ENCODE assay signal across 7 mouse cellular contexts in the genomic region with DNA sequence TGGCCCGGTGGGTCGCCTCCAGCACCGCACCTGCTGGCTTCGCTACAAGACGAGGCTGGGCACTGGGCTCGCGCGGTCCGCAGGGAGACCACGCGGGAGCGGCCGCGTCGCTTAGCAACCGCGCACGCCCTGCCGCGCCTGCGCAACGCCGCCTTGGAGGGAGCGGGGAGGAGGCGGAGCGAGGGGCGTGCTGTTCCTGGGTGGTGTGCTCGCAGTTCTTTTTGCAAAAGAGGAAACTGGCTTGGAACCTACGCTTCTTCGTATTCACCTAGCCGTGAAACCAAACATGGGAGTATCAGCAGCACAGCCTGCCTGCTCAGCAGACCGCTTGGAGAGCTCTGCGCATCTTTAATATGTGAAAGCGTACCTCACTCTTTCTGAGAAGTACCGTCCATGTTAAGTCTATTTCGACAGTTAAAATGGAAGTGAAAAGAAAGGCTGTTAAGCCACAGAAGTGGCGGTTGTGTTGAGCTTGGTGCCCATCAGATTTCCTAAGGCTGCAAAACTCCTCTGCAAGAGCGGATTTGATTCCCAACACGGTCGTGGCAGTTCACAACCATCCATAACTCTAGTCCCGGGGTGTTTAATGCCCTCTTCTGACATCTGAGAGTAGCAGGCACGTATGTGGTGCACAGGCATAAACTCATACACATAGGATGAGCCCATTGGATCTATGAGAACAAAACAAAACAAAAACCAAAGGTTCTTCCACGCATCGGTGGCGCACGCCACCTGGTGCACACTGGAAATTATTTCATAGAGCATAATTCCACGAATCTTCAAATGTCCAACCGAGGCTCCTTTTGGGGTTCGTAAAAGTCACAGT. TPM values are rescaled to one million over a fixed set of nuclear protein-coding genes. Genes with fewer than 3 reads are reported as not detected.
DNase-seq lines count a peak whose midpoint lies in the region; ATAC-seq and TF ChIP-seq lines count a peak whose summit lies in the region.

A gene (minus strand): TSS at position 150 of the 826 bp plus-strand sequence.

- WGBS in intestine, postnatal 0 days: 2% methylated on average over 49 of the region's 49 CpGs
- 5% methylated on average over 49 of the region's 49 CpGs for WGBS in limb, embryonic 11.5 days
- WGBS in midbrain, embryonic 14.5 days: 5% methylated on average over 49 of the region's 49 CpGs

- H3K9me3 ChIP-seq in intestine, postnatal 0 days (ENCODE audit: control insufficient read depth): no peaks in the 10 kb centered on the region
- no peaks in the 10 kb centered on the region for H3K9me3 ChIP-seq in limb, embryonic 11.5 days (ENCODE audit: control insufficient read depth, low read length)
- no peaks in the 10 kb centered on the region for H3K9me3 ChIP-seq in midbrain, embryonic 14.5 days (ENCODE audit: control insufficient read depth, low read length)

- peak within 1 kb of the TSS; percentile 83 for H3K4me3 ChIP-seq in intestine, postnatal 0 days (ENCODE audit: low read depth, low read length)
- H3K4me3 ChIP-seq in limb, embryonic 11.5 days (ENCODE audit: low read depth, low read length): peak within 1 kb of the TSS; percentile 74
- peak within 1 kb of the TSS; percentile 80 for H3K4me3 ChIP-seq in midbrain, embryonic 14.5 days (replicated peaks; ENCODE audit: low read depth, low read length)

- peak; percentile 95 for ATAC-seq in intestine, postnatal 0 days
- ATAC-seq in limb, embryonic 11.5 days (ENCODE audit: insufficient number of reproducible peaks, low FRiP score, low TSS enrichment, low read depth): peak; percentile 96
- ATAC-seq in midbrain, embryonic 14.5 days (ENCODE audit: low FRiP score, low TSS enrichment): peak; percentile 97

- peak within 1 kb of the TSS; percentile 98 for H3K4me2 ChIP-seq in intestine, postnatal 0 days (replicated peaks; ENCODE audit: low read depth)
- H3K4me2 ChIP-seq in limb, embryonic 11.5 days (ENCODE audit: low read depth, severe bottlenecking): peak within 1 kb of the TSS; percentile 82
- peak within 1 kb of the TSS; percentile 85 for H3K4me2 ChIP-seq in midbrain, embryonic 14.5 days (ENCODE audit: low read length)

- H3K27ac ChIP-seq in intestine, postnatal 0 days (ENCODE audit: low read depth, low read length): peak within 1 kb of the TSS; percentile 73
- H3K27ac ChIP-seq in limb, embryonic 11.5 days (replicated peaks; ENCODE audit: low read depth, low read length): peak within 1 kb of the TSS; percentile 75
- H3K27ac ChIP-seq in midbrain, embryonic 14.5 days (replicated peaks; ENCODE audit: low read depth, low read length): peak within 1 kb of the TSS; percentile 93

- H3K4me1 ChIP-seq in intestine, postnatal 0 days (replicated peaks; ENCODE audit: control insufficient read depth, insufficient read depth, low read length): no peaks in the 10 kb centered on the region
- 0 out of 2 replicates have a peak, but pooled peaks cover 2% of the 10 kb centered on the region for H3K4me1 ChIP-seq in limb, embryonic 11.5 days (ENCODE audit: control insufficient read depth, insufficient read depth, low read length)
- peaks cover 34% of the 10 kb centered on the region for H3K4me1 ChIP-seq in midbrain, embryonic 14.5 days (ENCODE audit: control insufficient read depth, insufficient read depth, low read length)

- H3K9ac ChIP-seq in intestine, postnatal 0 days (ENCODE audit: low read depth, low read length): peak within 1 kb of the TSS; percentile 52
- H3K9ac ChIP-seq in limb, embryonic 11.5 days (ENCODE audit: low read length): peak within 1 kb of the TSS; percentile 72
- H3K9ac ChIP-seq in midbrain, embryonic 14.5 days (replicated peaks; ENCODE audit: low read length): peak within 1 kb of the TSS; percentile 74

- peak; percentile 89 for DNase-seq in adrenal gland, adult 8-10 months
- peak; percentile 90 for DNase-seq in embryo, embryonic 11.5 days (ENCODE audit: low read depth, low spot score)
- DNase-seq in gastrocnemius, postnatal 4 days (ENCODE audit: low spot score in 2 of 2): peak; percentile 75 to 87
- DNase-seq in limb, embryonic 11.5 days (ENCODE audit: low spot score): peak; percentile 94
- peak; percentile 98 for DNase-seq in midbrain, embryonic 14.5 days
- peak; percentile 89 to 91 for DNase-seq in spleen, adult 18-20 months

- TF ChIP-seq CTCF in intestine, postnatal 0 days (IDR thresholded peaks at IDR 0.05; ENCODE audit: low read depth): peak; percentile 74

- no peaks in the 10 kb centered on the region for H3K27me3 ChIP-seq in intestine, postnatal 0 days (replicated peaks; ENCODE audit: control insufficient read depth, insufficient read depth, low read length)
- no peaks in the 10 kb centered on the region for H3K27me3 ChIP-seq in limb, embryonic 11.5 days (ENCODE audit: control insufficient read depth, insufficient read depth, low read length)
- H3K27me3 ChIP-seq in midbrain, embryonic 14.5 days (ENCODE audit: control insufficient read depth, insufficient read depth, low read length): no peaks in the 10 kb centered on the region

- no peaks in the 10 kb centered on the region; the same call in 1 of the 2 replicates for H3K36me3 ChIP-seq in intestine, postnatal 0 days (ENCODE audit: control insufficient read depth, insufficient read depth)
- H3K36me3 ChIP-seq in limb, embryonic 11.5 days (ENCODE audit: control insufficient read depth, insufficient read depth, low read length): no peaks in the 10 kb centered on the region
- H3K36me3 ChIP-seq in midbrain, embryonic 14.5 days (ENCODE audit: control insufficient read depth, insufficient read depth, low read length): no peaks in the 10 kb centered on the region

RNA-seq across cellular contexts. Expression of the gene that starts here (rescaled TPM):
- 1 to 10 TPM; 4.9 to 9.5 (median 6.3) TPM for total RNA-seq in adrenal gland, adult 8-10 months (2022)
- under 1 TPM; 0.17 to 0.29 TPM for total RNA-seq in gastrocnemius, postnatal 4 days (2021)
- 0.54 and 0.80 TPM in 2 replicates for polyA plus RNA-seq in intestine, postnatal 0 days (2015; fragmentation: Nextera tagmentation; extraction: Ambion mirVana)
- 4.2 and 5.7 TPM in 2 replicates for polyA plus RNA-seq in limb, embryonic 11.5 days (2014; fragmentation: Nextera tagmentation; extraction: Ambion mirVana)
- 14.8 and 18.7 TPM in 2 replicates for polyA plus RNA-seq in midbrain, embryonic 14.5 days (2014; fragmentation: Nextera tagmentation; extraction: Ambion mirVana)

Comparison
In these comparisons a context has a peak if more than half of its experiments do, and no peak if none do; other contexts are left out.
1. Peak in every context shown above with its lines: DNase-seq, ATAC-seq, H3K4me3 ChIP-seq and H3K27ac ChIP-seq.
2. RNA of the gene that starts here (total RNA-seq): 4.9 to 9.5 TPM in adrenal gland, adult 8-10 months; 0.17 to 0.29 TPM in gastrocnemius, postnatal 4 days; every median in the first group is over 4 times any median in the second.
3. Peak in DNase-seq in gastrocnemius, postnatal 4 days; RNA of the gene not detected or under 1 TPM.
4. Peak in ATAC-seq, H3K4me3 ChIP-seq, H3K27ac ChIP-seq, H3K9ac ChIP-seq and H3K4me2 ChIP-seq in intestine, postnatal 0 days; RNA of the gene not detected or under 1 TPM.